Mouse (Mus musculus) fibroblast of lung, adult 2 months (primary cell): ENCODE results near the gene Chrna9.
"Not testable (repeated sequence)": the region's sequence is repeated elsewhere in the genome, so short reads cannot be mapped to it uniquely, and the experiment has no call there.

ENCODE experiments used
- DNase-seq: peaks from one replicate; pipeline ENCODE4 v3.0.0-alpha.2; 2011; ENCODE audit warnings: low read depth

The Chrna9 gene

DNA sequence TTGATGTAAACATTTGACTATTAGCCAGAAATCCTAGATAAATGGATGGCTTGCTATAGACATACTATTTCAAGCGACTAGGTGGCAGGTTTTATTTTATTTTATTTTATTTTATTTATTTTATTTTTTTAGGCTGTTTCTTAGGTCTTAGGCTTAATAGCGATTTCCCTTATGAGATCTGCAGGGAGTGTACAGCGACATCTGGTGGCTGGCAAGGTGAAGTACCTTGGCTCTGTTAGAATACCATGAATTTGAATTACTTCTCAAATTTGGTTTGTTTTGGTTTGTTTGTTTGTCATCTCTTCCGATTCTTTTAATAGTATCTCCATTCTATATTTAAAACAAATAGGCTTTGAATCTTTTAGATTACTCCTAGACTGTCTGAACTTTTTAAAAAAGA, 23.9 kb downstream of the Chrna9 start:
- DNase-seq: peak; percentile 19

DNA sequence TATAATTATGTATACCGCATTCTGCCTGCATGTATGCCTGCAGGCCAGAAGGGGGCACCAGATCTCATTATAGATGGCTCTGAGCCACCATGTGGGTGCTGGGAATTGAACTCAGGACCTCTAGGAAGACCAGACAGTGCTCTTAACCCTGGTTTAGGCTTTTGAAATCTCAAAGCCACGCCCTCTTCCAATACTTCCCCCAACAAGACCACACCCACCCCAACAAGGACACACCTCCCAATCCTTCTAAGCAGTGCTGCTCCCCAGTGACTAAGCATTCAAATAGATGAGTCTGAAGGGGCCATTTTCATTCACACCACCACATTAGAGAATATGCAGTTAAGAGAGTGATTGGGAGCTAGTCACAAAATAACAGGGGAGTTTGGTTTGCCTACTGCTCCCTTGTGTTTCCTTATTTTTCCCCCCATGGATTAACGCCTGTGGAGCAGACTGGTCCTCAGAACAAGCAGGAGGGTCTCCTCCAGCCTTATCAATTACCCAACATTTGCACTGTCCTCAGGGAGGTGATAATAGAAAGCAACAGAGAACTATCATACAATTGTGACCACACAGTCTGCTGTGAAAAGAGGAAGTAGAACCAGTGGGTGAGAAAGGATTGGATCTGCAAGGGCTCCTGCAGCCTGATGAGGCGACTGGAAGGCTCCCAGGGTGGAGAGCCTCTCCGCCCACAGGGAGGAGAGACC, 25.3 kb downstream of the Chrna9 start:
- no peak for DNase-seq

DNA sequence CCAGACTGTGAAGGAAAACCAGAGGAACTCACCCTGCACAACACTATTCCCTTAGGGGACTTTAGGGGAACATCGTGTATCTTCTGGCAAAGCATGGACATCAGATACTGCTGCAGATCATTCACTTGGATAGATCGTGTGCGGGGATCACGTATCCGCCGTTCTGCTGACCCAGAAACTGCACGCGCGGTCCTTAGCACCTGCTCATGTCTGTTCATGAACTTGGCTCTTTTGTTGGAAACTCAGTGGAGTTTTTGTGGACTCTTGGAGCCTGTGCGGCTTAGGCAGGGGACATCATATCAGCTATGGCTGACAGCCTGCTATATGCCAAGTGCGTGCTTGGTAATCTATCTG, 25.9 kb downstream of the Chrna9 start:
- DNase-seq: no peak

GRCm38 (mm10) chr5:65963291-65963690, 28.6 kb downstream of the Chrna9 start:
- DNase-seq: no peak

DNA sequence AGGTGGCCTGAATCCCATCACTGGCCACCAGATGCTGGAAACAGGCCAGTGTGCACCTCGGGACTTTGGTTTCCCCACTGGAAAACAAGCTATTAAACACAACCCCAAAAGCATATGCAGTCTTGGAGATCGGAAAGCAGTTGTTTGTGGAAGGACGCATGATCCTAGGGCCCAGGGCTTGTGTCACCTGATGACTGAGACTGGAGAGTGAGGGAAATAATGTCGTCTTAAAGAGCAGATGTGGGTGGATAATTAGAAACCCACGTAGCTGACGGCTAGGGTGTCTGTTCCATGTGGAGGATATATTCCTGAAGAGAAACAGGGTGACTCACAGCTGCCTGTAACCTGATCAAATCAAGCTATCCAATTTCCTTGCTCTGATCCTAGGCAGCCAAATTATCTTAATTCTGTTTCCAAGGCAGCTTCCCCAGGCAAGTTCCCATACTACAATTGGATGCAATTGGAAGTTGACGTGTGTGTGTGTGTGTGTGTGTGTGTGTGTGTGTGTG, 31.1 kb downstream of the Chrna9 start:
- DNase-seq: peak; percentile 14

DNA sequence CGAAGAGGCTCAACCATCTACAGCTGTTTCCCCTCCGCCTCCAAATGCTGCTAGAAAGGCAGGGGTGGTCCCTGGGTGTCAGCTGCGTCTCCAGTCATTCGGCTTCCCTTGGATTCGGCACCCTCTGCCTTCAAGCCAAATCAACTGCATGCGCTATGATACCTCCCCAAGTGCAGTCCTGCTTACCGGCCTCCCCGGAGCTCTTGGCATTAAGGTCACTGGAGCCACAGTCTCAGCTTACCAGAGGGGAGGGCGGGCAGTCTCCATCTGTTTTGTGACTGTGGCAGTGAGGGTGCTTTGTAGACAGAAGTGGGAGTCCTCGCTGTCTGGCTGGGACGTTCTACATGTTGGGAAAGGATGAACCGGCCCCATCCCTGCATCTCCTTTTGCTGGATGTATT, 32.4 kb downstream of the Chrna9 start:
- DNase-seq: no peak

- no peak for DNase-seq
Measured at GRCm38 (mm10) chr5:65968004-65968403, 33.3 kb downstream of the Chrna9 start.

DNA sequence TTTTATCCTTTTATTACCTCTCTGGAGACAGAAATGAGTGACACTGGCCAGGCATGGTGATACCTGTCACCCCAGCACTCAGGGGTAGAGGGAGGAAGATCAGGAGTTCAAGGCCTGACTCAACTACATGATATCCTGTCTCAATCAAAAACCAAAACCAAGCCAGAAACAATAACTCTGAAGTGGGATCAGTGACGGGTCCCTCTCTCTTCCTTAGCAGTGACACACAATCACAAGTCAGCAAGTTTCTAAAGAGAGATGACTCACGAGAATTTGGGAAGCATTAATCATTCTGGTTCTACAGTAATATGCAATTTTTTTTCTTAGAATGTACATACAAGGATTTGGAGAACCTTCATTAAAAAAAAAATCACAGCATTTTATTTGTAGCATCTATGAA, 38.5 kb downstream of the Chrna9 start:
- no peak for DNase-seq

DNA sequence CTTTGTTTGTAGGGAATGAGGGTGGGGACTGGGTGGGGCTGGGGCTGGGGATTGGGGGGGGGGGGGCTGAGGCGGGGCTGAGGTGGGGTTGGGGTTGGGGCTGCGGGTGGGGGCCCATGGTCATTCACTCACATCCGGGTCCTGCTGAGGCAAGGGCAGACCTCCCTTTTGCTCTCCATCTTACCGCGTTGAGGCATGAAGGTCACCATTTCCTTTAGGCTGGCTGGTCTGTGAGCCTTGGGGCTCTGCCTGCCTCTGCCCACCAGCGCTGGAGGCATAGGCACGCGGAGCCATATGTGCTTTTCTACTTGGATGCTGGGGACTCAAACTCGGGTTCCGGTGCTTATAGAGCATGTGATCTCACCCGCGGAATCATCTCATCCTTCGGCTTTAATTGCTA, 41.0 kb downstream of the Chrna9 start:
- DNase-seq: no peak

GRCm38 (mm10) chr5:65986426-65986825, 51.7 kb downstream of the Chrna9 start:
- no peak for DNase-seq

GRCm38 (mm10) chr5:65987004-65987403, 52.3 kb downstream of the Chrna9 start:
- not testable (repeated sequence) for DNase-seq

DNA sequence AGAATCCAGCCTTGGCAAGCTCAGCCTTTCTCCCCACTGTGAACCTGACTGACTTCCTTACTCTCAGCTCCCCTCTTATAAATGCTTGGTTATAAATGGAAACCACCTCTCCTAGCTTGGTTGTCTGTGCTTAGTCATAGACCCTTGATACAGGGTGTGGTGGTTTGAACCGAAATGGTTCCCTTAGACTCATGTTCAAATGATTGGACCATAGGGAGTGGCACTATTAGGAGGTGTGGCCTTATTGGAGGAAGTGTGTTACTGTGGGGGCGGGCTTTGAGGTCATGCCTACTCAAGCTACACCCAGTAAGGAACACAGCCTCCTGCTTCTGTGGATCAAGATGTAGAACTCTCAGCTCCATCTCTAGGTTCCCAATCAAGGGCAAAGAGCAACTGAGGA, 56.5 kb downstream of the Chrna9 start:
- peak; percentile 13 for DNase-seq

DNA sequence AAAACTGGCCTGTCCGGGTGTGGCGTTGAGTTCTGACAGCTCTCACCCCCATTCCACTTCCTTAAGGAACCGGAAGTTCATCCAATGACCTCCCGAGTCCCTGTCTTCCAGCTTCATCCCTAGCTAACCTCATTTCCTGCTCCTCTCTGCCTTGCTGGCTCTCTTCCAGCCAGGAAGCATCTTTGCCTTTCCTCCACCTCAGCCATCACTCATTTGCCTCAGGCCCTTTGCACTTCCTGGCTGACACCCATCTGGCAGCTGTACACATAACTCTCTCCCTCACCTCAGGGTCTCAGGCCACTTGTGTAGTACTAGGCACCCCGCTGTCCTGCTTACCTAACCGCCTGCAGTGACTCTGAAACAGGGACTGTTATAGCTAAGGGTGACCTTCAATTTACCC, 59.9 kb downstream of the Chrna9 start:
- no peak for DNase-seq

DNA sequence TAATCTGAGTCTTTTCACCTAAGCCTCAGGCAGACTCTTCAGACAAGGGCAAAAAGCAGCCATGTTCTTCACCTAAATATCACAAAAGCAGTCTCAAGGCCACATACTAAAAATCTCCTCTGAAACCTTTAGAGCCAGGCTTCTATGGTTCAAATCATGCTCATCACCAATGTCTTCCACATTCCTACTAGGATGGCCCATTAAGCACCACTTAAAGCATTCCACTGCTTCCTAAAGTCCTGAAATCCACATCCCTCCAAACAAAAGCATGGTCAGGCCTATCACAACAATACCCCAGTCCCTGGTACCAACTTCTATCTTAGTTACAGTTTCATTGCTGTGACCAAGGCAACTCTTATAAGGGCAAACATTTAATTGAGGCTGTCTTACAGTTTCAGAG, 63.1 kb downstream of the Chrna9 start:
- DNase-seq: no peak

- DNase-seq: no peak
Measured at GRCm38 (mm10) chr5:65999106-65999505, 64.4 kb downstream of the Chrna9 start.

DNA sequence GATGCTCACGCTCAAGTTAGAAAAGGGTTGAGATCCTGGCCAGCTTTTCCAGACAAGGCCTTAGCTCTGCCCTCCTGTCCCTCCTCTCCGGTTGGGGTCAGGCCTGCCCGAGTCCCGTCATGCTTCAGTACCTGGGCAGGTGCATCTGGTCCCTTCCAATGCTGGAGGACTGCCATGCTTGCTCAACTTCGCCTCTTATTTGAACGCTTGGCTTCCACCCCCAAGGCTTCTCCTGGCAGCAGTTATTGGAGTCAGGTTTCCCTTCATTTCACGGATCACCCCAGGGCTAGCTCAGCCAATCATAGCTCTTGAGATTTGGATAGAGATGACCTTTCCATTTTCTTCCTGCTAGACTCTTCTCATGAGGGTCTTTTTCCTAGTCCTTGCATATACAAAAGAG, 65.4 kb downstream of the Chrna9 start:
- DNase-seq: no peak

- DNase-seq: no peak
Measured at GRCm38 (mm10) chr5:66000567-66001125, 65.9 kb downstream of the Chrna9 start.

- no peak for DNase-seq
Measured at GRCm38 (mm10) chr5:66001232-66001631, 66.5 kb downstream of the Chrna9 start.

DNA sequence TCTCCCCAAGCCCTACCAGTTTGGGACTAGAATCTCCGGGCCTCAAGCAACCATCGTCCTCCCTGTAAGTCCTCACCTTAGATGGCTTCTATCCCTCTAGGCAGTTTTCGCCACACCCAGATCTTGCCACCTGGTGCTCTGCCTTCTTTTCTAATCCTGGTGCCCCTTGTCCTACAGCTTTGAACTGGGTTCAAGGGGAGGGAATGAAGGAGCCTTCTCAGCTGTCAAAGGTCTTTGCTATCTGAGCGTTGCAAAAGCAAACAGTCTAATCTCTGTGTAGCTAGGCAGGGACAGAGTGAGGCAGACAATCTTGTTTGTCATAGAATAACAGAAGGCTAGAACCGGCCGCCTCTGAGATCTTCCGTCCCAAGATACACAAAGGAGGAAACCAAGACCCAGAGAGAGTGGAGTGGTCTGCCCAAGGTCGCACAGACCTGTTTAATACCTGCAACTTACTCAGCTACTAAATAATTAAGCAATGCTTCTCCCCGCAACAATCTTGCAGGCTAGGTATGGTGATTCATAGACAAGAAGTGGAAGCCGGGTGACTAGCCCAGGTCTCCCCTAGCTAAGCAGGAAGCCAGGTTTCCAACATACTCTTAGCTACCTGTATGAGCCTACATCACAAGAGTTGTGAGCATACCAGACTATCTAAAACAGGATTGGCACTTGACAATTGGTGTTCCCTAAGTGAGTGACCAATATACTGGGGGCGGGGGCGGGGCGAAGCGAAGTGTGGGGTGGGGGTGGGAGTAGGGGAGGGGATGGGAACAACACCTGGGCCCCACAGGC, 69.6 kb downstream of the Chrna9 start, which contains the start of gene 9130230L23Rik:
9130230L23Rik (minus strand) TSS at position 152 of the 792 bp plus-strand sequence.
- no peak for DNase-seq

DNA sequence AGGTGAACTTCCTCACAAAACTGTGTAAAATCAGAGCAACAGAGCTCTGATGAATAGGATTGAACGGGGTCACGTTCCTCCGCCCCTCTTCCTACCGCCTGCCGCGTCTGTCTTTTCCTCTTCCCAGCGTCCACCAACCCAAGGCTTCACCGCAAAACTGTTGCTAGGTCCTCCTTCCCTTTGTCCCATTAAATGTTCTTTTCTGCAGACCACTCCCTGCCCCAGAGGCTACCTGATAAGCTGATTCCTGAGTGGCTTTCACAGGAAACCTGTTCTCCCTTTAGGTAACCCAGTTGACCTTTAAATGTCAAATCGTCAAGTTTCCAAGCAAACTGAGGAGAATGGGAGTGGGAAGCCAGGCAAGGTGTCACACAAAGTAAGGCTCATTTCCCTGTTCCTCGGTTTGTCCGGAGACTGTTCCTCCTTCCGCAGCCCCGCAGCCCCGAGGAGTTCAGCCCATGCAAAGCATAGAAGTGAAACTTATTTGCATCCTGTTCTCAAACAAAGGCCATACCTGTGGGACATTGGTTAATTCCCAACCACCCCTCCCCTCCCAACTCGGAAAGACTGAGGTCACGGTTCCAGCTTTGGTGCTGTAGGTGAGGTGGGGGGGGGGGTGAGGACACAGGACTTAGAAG, 70.4 kb downstream of the Chrna9 start:
- DNase-seq: no peak

- no peak for DNase-seq
Measured at GRCm38 (mm10) chr5:66008245-66008967, 73.7 kb downstream of the Chrna9 start.

DNA sequence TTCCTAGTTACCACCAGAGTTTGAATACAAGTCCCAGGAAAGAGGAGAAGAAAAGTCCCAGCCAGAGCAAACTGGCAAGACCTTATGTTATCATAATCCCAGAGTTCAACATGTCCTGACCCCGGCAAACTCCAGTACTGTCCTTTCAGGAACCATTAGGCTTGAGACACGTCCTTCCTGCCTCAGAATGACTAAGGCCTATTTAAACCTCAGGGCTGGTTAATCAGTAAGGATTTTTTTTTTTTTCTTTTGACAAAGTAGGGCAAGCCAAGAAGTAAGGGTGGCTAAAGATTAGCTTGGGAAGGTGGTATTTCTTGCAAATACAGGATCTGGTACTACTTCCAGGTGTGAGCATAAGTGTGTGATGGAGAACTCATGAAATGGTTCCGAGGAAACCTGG, 79.3 kb downstream of the Chrna9 start:
- no peak for DNase-seq
